Mouse (Mus musculus): ENCODE results near the gene Ehmt2.

GRCm38 (mm10) chr17:34854761-34855160, 43.5 kb upstream of the Ehmt2 start:
- TF ChIP-seq POLR2A (IDR thresholded peaks at IDR 0.05; ENCODE audit: borderline replicate concordance, control insufficient read depth, low read depth, low read length): no peak
- no peak for TF ChIP-seq CTCF (IDR thresholded peaks at IDR 0.05; ENCODE audit: control insufficient read depth, insufficient read depth, low read length)
